Mouse (Mus musculus) liver, embryonic 14.5 days (tissue): ENCODE measurements around the gene Arhgap30.

Experiments used
- CTCF ChIP-seq: IDR thresholded peaks from 2 replicates; pipeline ENCODE4 v1.5.1; 2016; ENCODE audit warnings: antibody characterized with exemption, low read depth, control low read depth
- EP300 ChIP-seq: IDR thresholded peaks from 2 replicates; pipeline ENCODE4 v1.6.1; 2016; ENCODE audit warnings: antibody characterized with exemption, low read depth

- TF ChIP-seq EP300, result no peak
- TF ChIP-seq CTCF, result no peak
These were observed 51.4 kb downstream of the Arhgap30 start for GRCm38 (mm10) chr1:171440025-171440725.
